Mouse (Mus musculus): Measurements from ENCODE around the gene Trim26. TPM values are rescaled to one million over a fixed set of nuclear protein-coding genes. Genes with fewer than 3 reads are reported as not detected.
"Not testable (repeated sequence)": the region's sequence is repeated elsewhere in the genome, so short reads cannot be mapped to it uniquely, and the experiment has no call there.

Trim26 gene
- total RNA-seq, 4 experiments from 2014 or later: 17.3 to 19.3 (median 18.6) TPM

DNA sequence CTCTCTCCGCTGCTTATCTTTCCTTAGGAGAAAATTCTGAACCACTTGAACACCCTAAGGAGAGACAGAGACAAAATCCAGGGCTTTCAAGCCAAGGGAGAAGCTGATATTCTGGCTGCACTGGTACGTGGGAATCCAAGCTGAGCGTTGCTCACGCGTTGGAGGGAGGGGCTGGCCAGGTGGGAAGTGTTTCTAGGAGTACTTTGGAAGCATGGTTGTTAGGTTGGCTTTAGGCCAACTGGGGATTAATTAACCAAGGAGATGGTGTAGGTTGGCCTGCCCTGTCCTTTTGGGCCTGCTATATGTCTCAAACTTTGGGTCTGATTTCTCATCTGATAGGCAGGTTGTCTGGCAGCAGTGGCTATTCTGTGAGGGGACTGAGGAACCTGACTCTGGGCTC, 14.3 kb downstream of the Trim26 start:
- no peak for DNase-seq (ENCODE audit: low spot score in 2 of 2)

DNA sequence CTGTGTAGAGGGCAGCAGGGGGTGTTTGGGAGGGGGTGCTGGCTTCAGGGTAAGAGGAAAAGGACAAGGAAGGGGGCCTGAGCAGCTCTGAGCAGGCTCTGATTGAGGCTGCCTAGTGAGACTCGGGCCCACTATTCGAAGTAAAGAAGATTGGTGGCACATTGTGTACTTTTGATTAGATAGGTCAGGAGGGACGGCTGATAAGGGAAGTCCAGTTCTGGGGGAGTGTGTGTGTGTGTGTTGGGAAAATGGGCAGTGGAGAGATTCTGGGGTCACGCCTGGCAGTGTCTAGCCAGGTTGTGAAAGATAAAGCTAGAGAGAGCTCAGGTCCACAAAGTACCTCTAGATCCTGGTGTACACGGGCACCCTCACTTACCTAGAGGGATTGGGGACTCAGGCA, 14.7 kb downstream of the Trim26 start:
- no peak for DNase-seq (ENCODE audit: low spot score in 2 of 2)

DNA sequence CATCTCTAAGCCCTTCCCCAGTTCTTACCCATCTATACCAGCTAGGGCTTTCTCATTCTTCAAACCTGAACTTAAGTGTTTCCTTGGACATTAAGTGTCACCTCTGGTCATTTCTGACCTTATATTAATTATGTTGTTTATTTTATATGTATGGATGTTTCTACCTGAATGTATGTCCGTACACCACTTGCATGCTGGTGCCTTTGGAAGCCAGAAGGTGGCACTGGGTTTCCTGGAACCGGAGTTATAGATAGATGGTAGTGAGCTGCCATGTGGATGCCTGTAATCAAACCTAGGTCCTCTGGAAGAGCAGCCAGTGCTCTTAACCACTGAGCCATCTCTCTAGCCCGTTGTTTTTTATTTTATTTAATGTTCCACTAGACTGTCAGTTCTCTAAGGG, 18.6 kb downstream of the Trim26 start:
- DNase-seq (ENCODE audit: low spot score in 2 of 2): no peak

DNA sequence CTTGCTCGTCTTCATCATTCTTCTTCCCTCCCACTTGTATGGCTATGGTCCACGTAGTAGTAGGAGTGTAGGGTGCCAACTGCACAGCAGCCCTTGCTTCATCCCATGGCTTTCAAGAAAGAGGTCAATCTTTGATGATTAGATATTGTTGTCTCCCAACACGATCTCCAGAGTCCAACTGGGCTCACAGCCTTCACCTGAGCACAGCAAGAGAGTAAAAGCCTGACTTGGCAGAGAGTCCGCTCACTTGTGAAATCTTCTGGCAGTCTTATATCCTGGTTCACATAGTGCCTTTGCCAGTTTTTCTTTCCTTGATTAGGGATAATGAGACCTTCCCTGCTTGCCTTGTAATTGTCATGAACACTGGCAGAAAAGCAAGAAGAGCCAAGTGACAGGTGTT, 19.3 kb downstream of the Trim26 start:
- no peak for DNase-seq (ENCODE audit: low spot score in 2 of 2)

DNA sequence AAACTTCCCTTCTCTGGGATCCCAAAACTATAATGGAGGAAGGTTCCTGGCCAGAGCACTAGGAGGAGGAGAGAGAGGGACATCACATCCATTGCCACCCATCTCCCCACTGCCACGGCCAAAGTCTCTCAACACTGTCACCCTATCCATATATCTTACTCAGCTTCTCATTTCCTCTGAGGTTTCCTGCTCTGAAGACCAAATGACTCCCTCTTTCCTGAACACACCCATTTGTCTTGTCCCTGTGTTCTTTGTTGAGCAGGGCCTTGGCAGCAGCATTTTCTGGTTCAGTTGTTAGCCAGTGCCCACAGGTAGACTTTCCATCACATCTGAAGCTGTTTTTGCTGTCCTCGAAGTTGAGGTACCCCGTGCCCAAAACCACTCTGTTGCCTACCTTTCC, 21.2 kb downstream of the Trim26 start:
- DNase-seq (ENCODE audit: low spot score in 2 of 2): no peak

DNA sequence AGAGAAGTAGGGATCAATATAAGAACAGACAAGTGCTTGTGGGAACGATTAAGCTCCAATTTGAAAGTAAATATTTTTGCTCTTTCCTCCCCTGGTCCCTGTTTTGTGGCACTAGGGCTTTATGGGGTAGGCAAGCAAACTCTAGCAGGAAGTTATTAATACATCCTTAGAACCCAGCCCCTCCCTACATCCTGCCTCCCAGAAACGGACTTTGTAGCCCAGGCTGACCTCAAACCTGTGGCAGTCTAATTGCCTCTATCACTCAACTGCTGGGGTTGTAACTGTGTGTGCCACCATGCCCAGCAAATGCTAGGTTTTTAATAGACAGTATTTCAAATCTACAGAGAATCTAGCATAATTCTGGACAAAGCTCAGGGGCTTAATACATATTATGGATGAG, 24.7 kb downstream of the Trim26 start:
- no peak for DNase-seq (ENCODE audit: low spot score in 2 of 2)

DNA sequence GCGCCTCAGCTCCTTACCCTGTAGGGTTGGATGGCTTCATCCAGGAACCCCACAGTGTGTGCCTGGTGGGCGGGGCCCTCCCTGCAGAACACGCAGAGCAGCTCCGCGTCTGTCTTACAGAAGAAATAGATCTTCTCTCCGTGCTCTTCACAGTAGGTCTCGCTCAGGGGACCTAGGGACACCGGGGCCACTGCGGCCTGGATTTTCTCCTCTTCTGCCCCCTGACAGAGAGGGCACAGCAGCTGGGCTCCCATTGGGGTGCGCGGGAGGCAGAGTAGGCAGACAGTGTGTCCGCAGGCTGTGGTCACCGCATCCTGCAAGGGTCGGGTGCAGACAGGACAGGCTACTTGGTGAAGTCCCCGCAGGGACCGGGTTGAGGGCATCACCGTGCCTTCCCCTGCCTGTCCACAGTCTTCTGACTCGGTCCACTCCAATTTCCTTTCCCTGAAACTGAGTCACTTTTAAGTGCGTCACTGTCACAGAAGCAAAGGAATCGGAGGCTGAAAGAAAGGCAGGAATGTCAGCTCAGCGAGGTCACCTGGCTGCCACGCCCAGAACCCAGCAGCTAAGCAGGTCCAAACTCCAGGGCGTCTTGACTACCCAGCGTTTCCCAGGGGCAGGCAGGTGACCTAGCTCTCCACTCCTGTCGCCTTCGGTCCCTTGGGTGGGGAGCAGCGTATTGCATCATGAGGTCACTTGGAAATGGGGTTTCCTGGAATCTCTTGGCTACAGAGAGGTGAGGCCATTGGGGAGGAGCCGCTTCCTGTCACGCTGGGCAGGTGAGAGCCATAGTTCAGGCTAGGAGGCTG, 30.0 kb downstream of the Trim26 start, which contains the start of gene Trim15:
Gene Trim15, minus strand, starts transcription at position 492 of the 809 bp plus-strand sequence.
- no peak for DNase-seq (ENCODE audit: low spot score in 2 of 2)

DNA sequence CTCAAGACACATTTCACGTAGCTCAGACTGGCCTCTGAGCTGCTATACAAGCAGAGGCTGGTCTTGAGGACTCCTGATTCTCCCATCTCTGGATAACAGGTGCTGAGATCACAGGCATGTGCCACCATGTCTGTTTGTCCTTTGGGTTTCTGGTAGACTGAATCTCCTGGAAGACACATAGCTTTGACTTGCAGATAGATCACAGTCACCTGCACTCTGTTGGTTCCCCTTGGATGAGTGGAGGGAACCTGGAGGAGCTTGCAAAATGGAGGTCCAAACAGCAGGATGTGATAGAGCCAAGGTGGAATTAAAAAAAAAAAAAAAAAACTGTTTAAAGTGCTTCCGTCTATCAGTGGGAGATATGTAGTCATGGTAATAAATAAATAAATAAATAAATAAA, 31.9 kb downstream of the Trim26 start:
- no peak for DNase-seq (ENCODE audit: low spot score in 2 of 2)

DNA sequence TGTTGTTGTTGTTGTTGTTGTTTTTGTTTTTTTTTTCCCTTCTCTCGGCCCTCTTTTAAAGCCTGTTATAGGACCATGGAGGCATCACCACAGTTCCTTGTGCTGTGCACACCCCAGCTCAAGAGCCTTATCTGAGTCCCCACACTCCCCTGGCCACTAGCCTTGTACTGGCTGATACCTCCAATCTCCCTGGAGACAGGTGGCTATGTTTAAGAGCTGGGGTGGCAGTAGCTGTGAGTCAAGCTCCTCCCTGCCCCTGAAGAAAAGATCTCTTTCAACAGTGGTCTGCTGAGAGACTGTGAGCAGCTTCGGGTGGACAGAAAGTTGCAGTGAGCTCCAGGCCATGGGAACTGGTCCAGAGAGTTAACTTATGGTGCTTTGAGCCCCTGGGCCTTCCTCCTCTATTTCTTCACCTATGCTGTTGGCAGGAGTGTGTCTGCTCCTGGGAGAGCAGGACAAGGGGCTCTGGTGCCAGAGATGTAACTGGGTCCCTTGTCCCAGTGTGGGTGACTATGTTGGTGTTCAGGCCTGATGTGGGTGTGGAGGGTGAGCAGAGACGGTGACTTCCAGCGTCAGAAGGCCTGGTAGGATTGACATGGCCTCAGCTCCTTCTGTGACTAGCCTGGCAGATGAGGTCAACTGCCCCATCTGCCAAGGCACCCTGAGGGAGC, 32.5 kb downstream of the Trim26 start, which contains the start of gene Trim10:
Gene Trim10, plus strand, starts transcription at position 291 of the 671 bp plus-strand sequence.
- DNase-seq (ENCODE audit: low spot score in 2 of 2): no peak

DNA sequence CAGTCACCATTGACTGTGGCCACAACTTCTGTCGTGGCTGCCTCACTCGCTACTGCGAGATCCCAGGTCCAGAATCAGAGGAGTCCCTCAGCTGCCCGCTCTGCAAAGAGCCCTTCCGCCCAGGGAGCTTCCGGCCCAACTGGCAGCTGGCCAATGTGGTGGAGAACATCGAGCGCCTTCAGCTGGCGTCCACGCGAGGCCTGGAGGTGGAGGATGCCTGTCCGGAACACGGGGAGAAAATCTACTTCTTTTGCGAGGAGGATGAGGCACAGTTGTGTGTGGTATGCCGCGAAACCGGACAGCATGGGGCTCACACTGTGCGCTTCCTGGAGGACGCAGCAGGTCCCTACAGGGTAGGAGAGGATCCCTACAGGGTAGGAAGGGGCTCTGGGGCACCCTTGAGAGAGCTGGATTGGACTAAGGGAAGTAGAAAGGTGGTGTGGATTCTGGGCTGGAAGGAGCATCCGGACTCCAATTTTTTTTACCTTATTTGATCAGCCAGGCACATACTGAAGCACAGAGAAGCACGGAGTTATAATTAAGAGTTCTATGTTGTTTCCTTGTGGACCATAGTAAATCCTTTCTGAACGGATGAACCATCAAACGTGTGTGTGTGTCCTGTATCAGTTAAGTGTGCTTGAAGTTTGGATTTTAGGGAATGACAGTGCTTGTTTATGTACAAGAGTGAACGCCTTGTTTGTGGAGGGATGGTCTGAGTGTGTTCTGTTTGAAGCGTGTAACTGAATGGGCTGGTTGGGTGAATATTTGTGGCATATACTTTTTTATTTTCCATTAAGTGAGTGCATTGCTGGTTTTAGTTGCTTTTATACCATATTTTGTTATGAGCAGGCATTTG, 33.2 kb downstream of the Trim26 start:
- DNase-seq (ENCODE audit: low spot score in 2 of 2): no peak

DNA sequence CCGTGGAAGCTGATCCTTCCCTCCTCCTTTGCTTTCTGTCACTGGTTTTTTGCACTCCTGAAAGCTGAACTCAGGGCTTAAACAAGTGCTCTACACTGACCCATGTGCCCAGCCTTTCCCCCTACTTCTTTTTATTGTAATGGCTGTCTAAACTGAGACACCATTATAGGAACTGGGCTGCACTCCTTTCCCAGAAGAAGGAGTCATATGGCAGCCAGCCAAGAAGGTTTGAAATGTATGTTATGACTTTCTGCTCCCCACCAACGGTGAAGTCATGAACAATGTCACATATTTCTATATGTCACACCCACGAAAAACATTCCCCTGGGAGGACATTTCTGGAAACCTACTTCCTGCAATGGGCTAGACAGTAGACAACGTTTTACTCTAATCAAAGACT, 37.7 kb downstream of the Trim26 start:
- DNase-seq (ENCODE audit: low spot score in 2 of 2): no peak

DNA sequence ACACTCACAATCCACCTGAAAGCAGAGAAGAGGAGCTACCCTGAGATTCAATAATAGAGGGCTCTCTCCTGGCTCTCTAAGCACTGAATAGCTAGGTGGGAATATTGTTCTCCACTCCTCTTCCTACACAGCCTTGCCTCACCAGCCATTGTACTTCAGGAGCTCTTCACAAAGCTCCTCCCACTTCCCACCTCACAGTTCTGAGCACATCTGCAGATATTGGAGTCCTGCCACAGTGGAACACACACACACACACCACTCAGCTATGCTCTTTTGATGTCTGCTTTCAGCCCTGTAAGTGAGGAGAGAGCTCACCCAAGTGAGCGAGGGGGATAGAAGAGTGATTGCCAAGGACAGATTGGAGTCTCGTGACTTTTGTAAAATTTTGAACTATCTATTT, 46.4 kb downstream of the Trim26 start:
- DNase-seq (ENCODE audit: low spot score in 2 of 2): no peak

DNA sequence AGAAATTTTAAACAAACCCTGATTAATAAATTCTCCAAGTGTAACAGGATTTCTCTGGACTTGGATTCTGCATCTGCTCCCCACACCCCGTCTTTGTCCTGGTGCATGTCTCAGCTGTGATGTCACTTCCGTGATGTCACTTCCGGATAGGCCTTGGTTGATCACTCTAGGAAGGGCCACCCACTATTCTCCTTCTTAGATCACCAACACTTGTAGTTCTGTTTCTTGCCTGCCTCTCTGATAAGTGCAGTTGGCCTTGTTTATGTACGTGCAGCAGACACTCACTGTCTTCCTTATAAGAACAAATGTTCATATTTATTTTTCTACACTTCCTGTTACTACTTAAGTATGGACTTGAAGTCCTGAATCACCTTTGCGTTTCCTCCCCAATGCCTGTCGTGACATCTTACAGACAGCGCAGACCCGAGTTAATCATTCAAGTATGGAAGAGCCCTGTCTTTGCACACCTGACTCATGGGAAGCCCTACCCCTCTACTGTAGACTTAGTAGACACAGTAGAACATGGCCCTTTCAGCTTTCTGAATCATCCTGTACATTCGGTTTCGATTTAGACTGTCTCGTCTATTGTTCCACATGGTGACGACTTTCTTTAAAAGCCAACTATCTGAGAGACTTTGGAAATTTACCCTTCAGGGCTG, 48.3 kb downstream of the Trim26 start:
- DNase-seq (ENCODE audit: low spot score in 2 of 2): no peak

DNA sequence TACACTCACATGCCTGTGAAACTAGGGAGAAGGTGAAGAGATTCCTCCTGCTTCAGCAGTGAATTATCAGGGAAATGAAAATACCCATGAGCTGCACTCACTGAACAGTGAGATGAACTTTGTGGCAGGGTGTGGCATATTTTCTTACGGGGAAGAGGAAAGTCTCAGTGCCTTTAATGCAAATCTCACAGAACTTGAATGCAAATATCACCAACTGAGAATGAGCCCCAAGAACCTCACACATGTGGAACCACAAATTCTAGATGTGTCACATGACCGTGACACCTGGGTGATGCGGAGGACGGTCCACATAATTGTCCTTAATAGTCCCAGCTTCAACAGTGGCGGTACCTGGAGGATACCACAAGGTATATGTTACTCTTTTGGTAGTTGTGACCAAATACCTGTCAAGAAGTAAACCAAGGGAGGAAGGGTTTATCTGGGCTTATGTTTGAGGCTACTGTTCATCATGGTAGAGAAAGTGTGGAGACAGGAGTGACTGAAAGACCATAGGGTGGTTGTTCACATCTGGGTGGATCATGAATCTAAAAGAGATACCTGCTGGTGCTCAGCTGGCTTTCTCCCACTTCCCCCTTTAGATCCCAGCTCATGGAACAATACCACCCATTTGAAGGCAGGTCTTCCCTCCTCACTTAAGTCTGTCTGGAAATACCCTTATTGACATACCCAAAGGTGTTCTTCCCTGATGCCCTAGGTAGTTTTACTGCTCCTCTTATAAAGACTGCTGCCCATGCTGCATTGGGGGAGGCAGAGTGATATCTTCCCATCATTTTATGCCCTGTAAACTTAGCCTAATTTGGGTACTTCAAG, 53.4 kb downstream of the Trim26 start, which contains the start of gene Trim40:
Gene Trim40, minus strand, starts transcription at position 51 of the 831 bp plus-strand sequence.
- no peak for DNase-seq (ENCODE audit: low spot score in 2 of 2)

DNA sequence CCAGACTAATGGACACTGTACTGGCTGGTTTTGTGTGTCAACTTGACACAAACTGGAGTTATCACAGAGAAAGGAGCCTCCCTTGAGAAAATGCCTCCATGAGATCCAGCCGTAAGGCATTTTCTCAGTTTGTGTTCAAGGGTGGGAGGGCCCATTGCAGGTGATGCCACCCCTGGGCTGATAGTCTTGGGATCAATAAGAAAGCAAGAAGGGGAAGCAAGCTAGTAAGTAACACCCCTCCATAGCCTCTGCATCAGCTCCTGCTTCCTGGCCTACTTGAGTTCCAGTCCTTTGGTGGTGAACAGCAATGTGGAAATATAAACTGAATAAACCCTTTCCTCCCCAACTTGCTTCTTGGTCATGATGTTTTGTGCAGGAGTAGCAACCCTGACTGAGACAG, 54.6 kb downstream of the Trim26 start:
- not testable (repeated sequence) for DNase-seq (ENCODE audit: low spot score in 2 of 2)

DNA sequence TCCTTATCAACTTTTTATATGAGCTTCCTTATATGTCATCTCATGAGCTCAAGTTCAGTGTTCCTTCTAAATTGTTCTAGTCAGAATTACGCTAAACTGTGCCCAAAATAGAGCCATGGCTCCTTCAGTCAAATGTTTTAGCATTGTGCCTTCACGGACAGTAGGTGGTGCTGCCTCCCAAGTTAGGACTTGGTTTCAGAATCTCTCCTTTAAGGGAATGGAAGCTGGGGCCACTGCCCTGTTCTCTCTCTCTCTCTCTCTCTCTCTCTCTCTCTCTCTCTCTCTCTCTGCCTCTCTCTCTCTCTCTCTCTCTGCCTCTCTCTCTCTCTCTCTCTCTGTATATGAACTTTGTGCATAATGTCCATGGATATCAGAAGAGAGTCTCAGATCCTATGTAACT, 55.4 kb downstream of the Trim26 start:
- DNase-seq (ENCODE audit: low spot score in 2 of 2): no peak

DNA sequence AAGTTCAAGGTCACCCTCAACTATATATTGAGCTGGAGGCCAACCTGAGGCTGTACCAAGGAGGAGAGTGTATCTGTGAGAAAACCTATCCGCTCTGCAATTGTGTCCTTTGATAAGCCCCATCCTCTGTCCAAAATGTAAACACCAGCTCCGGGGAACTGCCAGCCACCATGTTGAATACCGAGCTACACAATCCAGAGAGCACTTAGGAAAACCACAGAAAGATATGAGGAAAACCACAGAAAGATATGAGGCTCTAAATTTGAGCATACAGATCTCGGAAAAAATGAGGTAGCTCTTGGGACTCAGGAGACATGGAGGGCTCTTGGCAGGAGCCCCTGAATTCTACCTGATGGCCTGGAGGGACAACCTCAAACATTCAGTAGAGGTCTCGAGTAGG, 56.5 kb downstream of the Trim26 start:
- no peak for DNase-seq (ENCODE audit: low spot score in 2 of 2)

DNA sequence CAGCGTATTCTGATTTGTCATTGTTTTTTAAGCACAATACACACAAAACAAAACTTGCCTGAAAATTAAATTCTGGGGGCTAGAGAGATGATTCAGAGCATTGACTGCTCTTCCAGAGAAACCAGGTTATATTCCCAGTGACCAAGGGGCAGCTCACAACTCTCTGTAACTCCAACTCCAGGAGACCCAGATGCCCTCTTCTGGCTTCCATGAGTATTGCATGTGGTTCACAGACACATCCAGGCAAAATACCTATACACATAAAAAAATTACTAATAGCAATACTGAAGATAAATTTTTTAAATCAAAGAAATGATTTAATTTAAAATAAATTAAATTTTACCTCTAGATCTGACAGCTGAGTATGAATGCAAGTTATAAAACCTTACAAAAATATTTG, 59.6 kb downstream of the Trim26 start:
- no peak for DNase-seq (ENCODE audit: low spot score in 2 of 2)

DNA sequence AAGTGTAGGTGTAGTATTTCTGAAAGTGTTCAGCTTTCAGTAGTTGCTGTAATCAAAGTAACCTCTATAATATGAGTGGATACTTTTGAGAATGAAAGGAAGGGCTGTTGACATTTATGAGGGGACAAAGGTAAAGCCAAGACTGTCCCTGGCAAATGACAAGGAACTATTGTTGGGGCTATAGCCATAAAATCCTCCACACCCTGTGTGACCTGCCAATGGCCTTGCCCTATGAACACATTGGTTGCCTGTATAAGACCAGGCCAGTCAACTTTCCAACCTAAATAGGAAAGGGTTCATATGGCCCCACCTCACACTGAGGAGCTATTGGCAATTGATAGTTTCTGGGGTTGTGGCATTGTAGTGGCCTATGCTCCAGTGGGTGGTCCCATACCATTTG, 60.1 kb downstream of the Trim26 start:
- no peak for DNase-seq (ENCODE audit: low spot score in 2 of 2)

DNA sequence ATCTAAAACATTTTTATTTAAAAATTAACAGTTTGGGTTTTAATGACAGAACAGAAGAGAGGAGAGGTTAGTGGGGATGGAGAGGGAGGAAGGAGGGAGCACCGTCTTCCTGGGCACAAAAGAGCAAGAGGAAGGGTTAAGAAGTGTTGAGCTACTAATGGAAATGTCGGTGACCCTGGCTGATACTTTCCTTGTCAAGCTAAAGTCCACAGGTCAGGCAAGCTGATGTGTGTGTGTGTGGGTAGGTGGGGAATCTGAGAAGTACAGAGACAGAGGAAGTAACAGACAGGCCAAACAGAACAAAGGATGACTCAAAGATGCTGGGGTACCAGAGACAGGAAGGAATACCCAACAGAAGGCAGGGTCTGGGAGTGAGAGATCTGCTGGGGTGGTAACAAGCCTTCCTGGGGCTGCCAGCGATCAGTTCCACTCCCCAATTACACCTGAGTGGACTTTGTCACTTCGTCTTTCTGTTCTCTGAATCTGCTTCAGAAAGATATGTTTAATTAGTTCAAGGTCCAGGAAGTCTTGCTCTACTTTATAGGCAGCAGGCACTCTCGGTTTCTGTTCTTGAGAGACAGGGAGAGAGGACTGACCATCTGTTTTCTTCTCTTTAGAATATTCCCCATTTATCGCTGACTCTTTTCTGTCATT, 60.7 kb downstream of the Trim26 start, which contains the start of gene Trim31:
Gene Trim31, plus strand, starts transcription at position 567 of the 654 bp plus-strand sequence.
- DNase-seq (ENCODE audit: low spot score in 2 of 2): no peak

Measured in gastrocnemius, adult 8-10 months (tissue).